Mouse (Mus musculus) kidney, postnatal 0 days (tissue): ENCODE results near the gene Plpp7. TPM values are rescaled to one million over a fixed set of nuclear protein-coding genes. Genes with fewer than 3 reads are reported as not detected.

Experiments
- ATAC-seq: fragments of 200-750 bp; cut with Nextera tagmentation; replicated peaks from 2 replicates; pipeline ENCODE4 v1.8.0; 2017; ENCODE audit warnings: low read depth, moderate number of reproducible peaks, moderate TSS enrichment, moderate library complexity; ENCODE audit not compliant: low FRiP score
- DNase-seq: peaks from one replicate; pipeline ENCODE4 v3.0.0-alpha.2; 2016; ENCODE audit warnings: low spot score
- H3K27ac ChIP-seq: fragments of 300-500 bp; sonication (generic); 2 replicates; pipeline ENCODE4 v1.5.1; 2014; ENCODE audit warnings: mild to moderate bottlenecking
- H3K27me3 ChIP-seq: fragments of 300-500 bp; sonication (generic); 2 replicates; pipeline ENCODE4 v1.6.1; 2014; ENCODE audit warnings: low read length, mixed read lengths; ENCODE audit not compliant: insufficient read depth
- H3K36me3 ChIP-seq: fragments of 300-500 bp; sonication (generic); 2 replicates; pipeline ENCODE4 v1.6.1; 2014; ENCODE audit warnings: low read length, mixed read lengths; ENCODE audit not compliant: insufficient read depth
- H3K4me1 ChIP-seq: fragments of 300-500 bp; sonication (generic); replicated peaks from 2 replicates; pipeline ENCODE4 v1.6.1; 2014; ENCODE audit warnings: antibody characterized with exemption, low read length, mixed read lengths; ENCODE audit not compliant: insufficient read depth
- H3K4me2 ChIP-seq: fragments of 300-500 bp; sonication (generic); 2 replicates; pipeline ENCODE4 v1.6.1; 2014; ENCODE audit warnings: mild to moderate bottlenecking, low read length, moderate library complexity, mixed read lengths
- H3K4me3 ChIP-seq: fragments of 300-500 bp; sonication (generic); replicated peaks from 2 replicates; pipeline ENCODE4 v1.5.1; 2014; ENCODE audit warnings: low read depth, low read length
- H3K9ac ChIP-seq: fragments of 300-500 bp; sonication (generic); 2 replicates; pipeline ENCODE4 v1.6.1; 2014; ENCODE audit warnings: low read depth, low read length
- H3K9me3 ChIP-seq: fragments of 300-500 bp; sonication (generic); replicated peaks from 2 replicates; pipeline ENCODE4 v1.6.1; 2016; ENCODE audit warnings: low read length, inconsistent platforms, mixed read lengths
- CTCF ChIP-seq: IDR thresholded peaks from 2 replicates; pipeline ENCODE4 v1.5.1; 2016; ENCODE audit warnings: antibody characterized with exemption, low read depth, mild to moderate bottlenecking, moderate library complexity
- WGBS: fragments of 180-500 bp; shearing (Covaris S2); extraction: QIAGEN DNeasy Blood & Tissue Kit; methylation state at CpG from one replicate; pipeline ENCODE4 v1.1.7; 2014; 5-methylcytosine and 5-hydroxymethylcytosine counted together
- polyA plus RNA-seq: library from polyadenylated mRNA; unstranded; fragments of >200 nt; fragmentation: Nextera tagmentation; extraction: Ambion mirVana; gene quantifications from 2 replicates; pipeline ENCODE4 v1.2.1, GENCODE M21; 2015

Plpp7 gene
- polyA plus RNA-seq, 1 experiment from 2014 or later = 4.7 TPM

- DNase-seq (no peak), ATAC-seq (no peak)
- no peak overlapping the region for H3K4me3 ChIP-seq
- WGBS = 75% methylated on average over 2 of the region's 2 CpGs
- no peak overlapping the region for H3K9ac ChIP-seq
- no peak overlapping the region for H3K4me2 ChIP-seq
- no peaks in the 10 kb centered on the region for H3K36me3 ChIP-seq
- H3K4me1 ChIP-seq = no peaks in the 10 kb centered on the region
- H3K9me3 ChIP-seq = no peaks in the 10 kb centered on the region
- H3K27ac ChIP-seq = no peak overlapping the region
- no peaks in the 10 kb centered on the region for H3K27me3 ChIP-seq
- TF ChIP-seq CTCF = no peak
Measured at GRCm38 (mm10) chr2:32061189-32061588, 34.1 kb upstream of the Plpp7 start.

- no peak for DNase-seq
- TF ChIP-seq CTCF = no peak
- no peak overlapping the region for H3K27ac ChIP-seq
Measured at GRCm38 (mm10) chr2:32061722-32062505, 33.4 kb upstream of the Plpp7 start.

GRCm38 (mm10) chr2:32062626-32063410 is 32.5 kb upstream of the Plpp7 start:
- DNase-seq (no peak), ATAC-seq (no peak)
- Histone ChIP-seq H3K9ac (no peak overlapping the region), H3K27ac (no peak overlapping the region), H3K4me3 (no peak overlapping the region), H3K36me3 (no peaks in the 10 kb centered on the region), H3K9me3 (no peaks in the 10 kb centered on the region), H3K4me1 (no peaks in the 10 kb centered on the region), H3K4me2 (no peak overlapping the region), H3K27me3 (no peaks in the 10 kb centered on the region)
- no peak for TF ChIP-seq CTCF
- 90% methylated on average over 15 of the region's 15 CpGs for WGBS

More at GRCm38 (mm10) chr2:32061722-32062505, 33.4 kb upstream of the Plpp7 start:
- Histone ChIP-seq H3K27me3 (no peaks in the 10 kb centered on the region), H3K9ac (no peak overlapping the region), H3K4me1 (no peaks in the 10 kb centered on the region), H3K36me3 (no peaks in the 10 kb centered on the region), H3K4me3 (no peak overlapping the region), H3K4me2 (no peak overlapping the region), H3K9me3 (no peaks in the 10 kb centered on the region)
- ATAC-seq = no peak
- 58% methylated on average over 12 of the region's 12 CpGs for WGBS

- no peak overlapping the region for H3K4me2 ChIP-seq
- H3K9ac ChIP-seq = no peak overlapping the region
- no peak overlapping the region for H3K4me3 ChIP-seq
- DNase-seq (no peak), ATAC-seq (no peak)
- WGBS = 76% methylated on average over 7 of the region's 7 CpGs
- no peaks in the 10 kb centered on the region for H3K36me3 ChIP-seq
- H3K9me3 ChIP-seq = no peaks in the 10 kb centered on the region
- H3K4me1 ChIP-seq = no peaks in the 10 kb centered on the region
- no peak for TF ChIP-seq CTCF
- H3K27me3 ChIP-seq = no peaks in the 10 kb centered on the region
- no peak overlapping the region for H3K27ac ChIP-seq
Measured at GRCm38 (mm10) chr2:32063451-32064151, 31.7 kb upstream of the Plpp7 start.

- Histone ChIP-seq H3K4me1 (no peaks in the 10 kb centered on the region), H3K27me3 (no peaks in the 10 kb centered on the region), H3K4me3 (no peak overlapping the region), H3K27ac (no peak overlapping the region), H3K4me2 (no peak overlapping the region), H3K9me3 (no peaks in the 10 kb centered on the region), H3K36me3 (no peaks in the 10 kb centered on the region), H3K9ac (no peak overlapping the region)
- 63% methylated on average over 13 of the region's 13 CpGs for WGBS
- TF ChIP-seq CTCF = no peak
- ATAC-seq = no peak
- DNase-seq = no peak
Measured at GRCm38 (mm10) chr2:32064913-32065312, 30.4 kb upstream of the Plpp7 start.

GRCm38 (mm10) chr2:32065371-32065791 is 29.9 kb upstream of the Plpp7 start:
- DNase-seq (no peak), ATAC-seq (no peak)
- H3K9ac ChIP-seq = no peak overlapping the region
- TF ChIP-seq CTCF = no peak
- H3K27ac ChIP-seq = no peak overlapping the region
- no peaks in the 10 kb centered on the region for H3K36me3 ChIP-seq
- 76% methylated on average over 5 of the region's 5 CpGs for WGBS
- no peaks in the 10 kb centered on the region for H3K9me3 ChIP-seq
- no peaks in the 10 kb centered on the region for H3K4me1 ChIP-seq
- H3K27me3 ChIP-seq = no peaks in the 10 kb centered on the region
- H3K4me2 ChIP-seq = no peak overlapping the region
- H3K4me3 ChIP-seq = no peak overlapping the region
